Mouse (Mus musculus) heart, adult 9 months (tissue): Measurements from ENCODE around the gene Cmklr1.
"Not testable (repeated sequence)": the region's sequence is repeated elsewhere in the genome, so short reads cannot be mapped to it uniquely, and the experiment has no call there.

ENCODE experiments used
- DNase-seq, 2 experiments: peaks; one replicate each; pipeline ENCODE4 v3.0.0; 2022; ENCODE audit warnings: low spot score in 2 of 2

Gene Cmklr1

GRCm38 (mm10) chr5:113586458-113586849 lies 63.8 kb downstream of the Cmklr1 start:
- DNase-seq = not testable (repeated sequence)

DNA sequence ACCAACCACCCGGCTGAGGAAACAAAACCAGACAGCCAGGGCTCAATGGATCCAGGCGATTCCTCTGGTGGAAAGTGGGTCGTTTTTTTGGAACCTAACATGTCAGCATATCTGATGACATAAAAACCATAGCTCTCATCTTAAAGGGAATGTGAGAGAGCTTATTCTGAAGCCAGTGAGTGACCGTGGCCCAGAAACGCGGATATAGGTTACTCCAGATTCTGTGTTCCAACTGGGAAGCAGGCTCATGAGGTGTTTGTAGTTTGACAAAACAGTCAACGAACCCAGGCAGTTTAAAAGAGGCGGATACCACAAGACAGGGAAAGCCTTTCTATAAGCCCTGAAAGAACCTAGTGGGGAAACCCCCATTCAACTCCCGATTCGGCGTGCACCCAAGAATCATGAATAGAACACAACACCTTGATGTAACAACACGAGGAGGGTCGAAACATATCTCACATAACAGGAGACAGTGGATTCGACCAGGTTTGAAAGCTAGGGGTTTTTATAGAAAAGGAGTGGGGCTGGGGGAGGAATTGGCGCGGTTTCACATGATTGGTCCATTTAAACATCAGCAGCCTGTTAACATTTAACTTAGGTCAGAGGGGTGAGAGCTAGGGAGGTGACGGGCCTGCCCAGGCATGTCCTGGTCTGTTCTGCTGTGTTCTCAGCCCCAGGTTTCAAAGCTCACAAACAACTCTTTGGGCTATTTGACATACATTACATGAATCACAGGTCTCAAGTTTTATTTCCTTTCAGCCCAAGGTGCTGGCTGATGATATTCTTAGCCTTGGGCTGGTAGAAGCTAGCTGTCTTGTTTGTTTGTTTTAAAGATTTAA lies 64.4 kb downstream of the Cmklr1 start:
- not testable (repeated sequence) for DNase-seq

GRCm38 (mm10) chr5:113584439-113584838 lies 65.8 kb downstream of the Cmklr1 start:
- DNase-seq = no peak

- no peak for DNase-seq
These were observed 66.6 kb downstream of the Cmklr1 start for GRCm38 (mm10) chr5:113583424-113584162.

- no peak for DNase-seq
These were observed 69.4 kb downstream of the Cmklr1 start for GRCm38 (mm10) chr5:113580801-113581200.

DNA sequence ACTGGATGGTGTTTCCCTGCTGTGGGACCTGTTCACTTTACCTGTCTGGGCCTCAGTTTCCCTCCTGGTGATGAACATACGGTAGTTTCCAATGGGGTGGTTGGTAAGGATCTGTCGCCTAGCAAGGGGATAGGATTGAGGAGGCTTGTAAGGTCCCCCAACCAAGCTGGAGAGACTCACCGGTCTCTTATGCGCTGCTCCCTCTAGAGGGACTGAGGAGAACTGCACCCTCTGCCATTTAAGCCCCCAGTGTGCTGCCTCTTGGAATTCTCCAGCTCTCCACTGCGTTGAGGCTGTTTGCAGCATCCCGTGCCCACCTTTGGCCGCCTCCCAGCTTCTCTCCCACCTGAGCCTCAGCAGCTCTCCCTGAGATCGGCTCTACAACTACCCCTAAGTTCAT lies 70.0 kb downstream of the Cmklr1 start:
- no peak for DNase-seq

DNA sequence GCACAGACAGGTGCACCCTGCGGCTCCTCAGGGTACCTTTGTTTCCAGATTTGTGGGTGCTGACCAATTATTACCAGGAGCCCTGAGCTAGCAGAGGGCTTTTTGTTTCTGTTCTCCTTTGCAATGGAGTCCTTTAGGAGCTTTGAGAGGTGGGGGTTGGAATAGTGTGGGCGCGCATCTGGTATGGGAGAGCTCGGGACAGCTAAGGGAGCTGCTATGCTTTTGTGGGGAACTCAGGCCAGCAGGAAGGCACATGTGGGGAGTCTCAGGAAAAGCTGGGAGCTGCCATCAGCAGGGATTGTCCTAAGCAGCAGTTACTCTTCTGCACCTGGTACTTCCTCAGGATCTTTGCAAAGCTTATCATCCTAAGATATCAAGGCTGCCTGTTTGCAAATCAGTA lies 71.1 kb downstream of the Cmklr1 start:
- no peak for DNase-seq

DNA sequence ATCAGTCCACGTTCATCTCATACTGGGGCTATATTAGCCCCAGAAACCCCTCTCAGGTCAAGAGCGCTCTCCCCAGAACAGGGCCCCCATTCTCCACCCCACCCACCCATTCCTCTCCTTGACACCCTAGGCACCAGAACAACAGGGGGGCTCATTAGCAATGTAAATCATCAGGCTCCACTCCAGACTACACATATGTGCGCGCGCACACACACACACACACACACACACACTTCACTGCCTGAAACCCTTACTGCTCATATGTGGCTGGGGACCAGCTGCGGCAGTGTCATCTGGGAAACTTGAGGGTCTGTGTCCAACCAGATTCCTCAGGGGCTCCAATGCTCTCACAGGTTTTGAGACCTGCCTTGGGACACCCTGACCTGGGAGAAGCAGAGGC lies 71.8 kb downstream of the Cmklr1 start:
- no peak for DNase-seq

DNA sequence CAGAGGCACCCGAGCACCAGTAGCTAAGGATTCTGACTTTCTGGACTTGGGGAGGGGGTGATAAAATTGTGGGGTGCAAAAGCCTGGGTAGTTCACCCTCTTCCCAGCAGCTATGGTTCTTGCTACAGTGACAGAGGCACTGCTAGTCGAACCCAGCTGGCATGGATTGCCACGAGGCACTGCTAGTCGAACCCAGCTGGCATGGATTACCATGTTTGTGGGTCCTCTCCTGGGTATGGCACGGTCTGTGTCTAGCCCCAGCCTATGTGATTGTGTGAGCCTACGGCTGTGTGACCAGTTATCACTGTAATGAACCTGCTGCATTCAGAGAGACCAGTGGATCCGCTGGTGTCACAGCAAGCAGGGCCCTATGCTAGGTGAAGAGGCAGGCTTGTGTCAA lies 72.7 kb downstream of the Cmklr1 start:
- no peak for DNase-seq

DNA sequence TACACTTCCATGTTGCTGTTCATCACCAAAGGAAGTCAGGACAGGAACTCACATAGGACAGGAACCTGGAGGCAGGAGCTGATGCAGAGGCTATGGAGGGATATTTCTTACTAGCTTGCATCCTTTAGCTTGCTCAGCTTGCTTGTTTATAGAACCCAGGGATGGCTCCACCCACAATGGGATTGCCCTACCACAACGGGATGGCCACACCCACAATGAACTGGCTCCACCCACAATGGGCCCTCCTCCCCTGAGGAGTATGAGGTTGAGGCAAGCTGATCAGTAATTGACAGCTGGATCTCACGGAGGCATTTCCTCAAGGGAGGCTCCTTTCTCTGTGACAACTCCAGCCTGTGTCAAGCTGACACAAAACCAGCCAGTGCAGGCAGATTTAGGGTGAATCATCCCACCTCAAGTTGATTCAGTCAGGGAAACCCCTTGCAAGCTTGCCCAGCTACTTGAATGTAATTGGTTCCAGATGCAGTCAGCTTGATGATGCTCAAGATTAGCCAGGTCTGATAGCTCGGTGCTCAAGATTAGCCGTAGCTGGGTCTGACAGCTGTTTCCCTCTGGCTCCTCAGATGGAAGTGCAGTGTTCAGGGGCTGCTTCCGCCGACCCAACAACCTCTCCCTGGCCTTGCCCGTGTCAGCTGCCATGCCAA lies 80.0 kb downstream of the Cmklr1 start:
- DNase-seq = no peak

DNA sequence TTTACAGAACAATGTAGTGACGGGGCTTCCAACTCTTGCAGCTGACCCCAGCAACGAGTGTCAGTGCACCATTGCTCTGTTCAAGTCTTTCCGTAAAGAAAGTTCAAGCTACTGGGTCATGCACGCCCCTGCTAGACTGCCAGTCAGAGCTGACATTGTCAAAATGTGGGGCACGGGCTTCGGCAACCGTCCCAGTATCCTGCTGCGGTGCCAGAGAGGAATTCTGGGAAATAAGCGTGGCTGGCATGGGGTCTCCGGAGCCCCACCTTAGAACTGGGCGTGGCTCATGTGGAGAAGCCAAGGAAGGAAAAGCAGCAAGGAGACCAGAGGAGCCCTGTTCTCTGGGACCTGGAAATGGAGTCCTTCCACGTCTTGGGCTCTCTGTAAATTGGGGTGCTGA lies 84.4 kb downstream of the Cmklr1 start:
- DNase-seq = no peak

- no peak for DNase-seq
These were observed 84.9 kb downstream of the Cmklr1 start for GRCm38 (mm10) chr5:113565101-113565854.

- no peak for DNase-seq
These were observed 85.8 kb downstream of the Cmklr1 start for GRCm38 (mm10) chr5:113564463-113564862.
